Mouse (Mus musculus) hindbrain, embryonic 10.5 days (tissue): ENCODE results near the gene Wars2. TPM values are rescaled to one million over a fixed set of nuclear protein-coding genes. Genes with fewer than 3 reads are reported as not detected.

Experiments
- DNase-seq: peaks from one replicate; pipeline ENCODE4 v3.0.0-alpha.2; 2017; ENCODE audit warnings: low spot score
- H3K27ac ChIP-seq: fragments of 300-500 bp; sonication (generic); 2 replicates; pipeline ENCODE4 v1.5.1; 2016; ENCODE audit warnings: mild to moderate bottlenecking, moderate library complexity
- H3K27me3 ChIP-seq: fragments of 300-500 bp; sonication (generic); 2 replicates; pipeline ENCODE4 v1.6.1; 2016; ENCODE audit warnings: mild to moderate bottlenecking; ENCODE audit not compliant: poor library complexity, insufficient read depth, severe bottlenecking
- H3K36me3 ChIP-seq: fragments of 300-500 bp; sonication (generic); 2 replicates; pipeline ENCODE4 v1.6.1; 2016; ENCODE audit warnings: mild to moderate bottlenecking, moderate library complexity
- H3K4me1 ChIP-seq: fragments of 300-500 bp; sonication (generic); replicated peaks from 2 replicates; pipeline ENCODE4 v1.6.1; 2016; ENCODE audit warnings: mild to moderate bottlenecking
- H3K4me3 ChIP-seq: fragments of 300-500 bp; sonication (generic); 2 replicates; pipeline ENCODE4 v1.5.1; 2016; ENCODE audit warnings: mild to moderate bottlenecking, moderate library complexity
- H3K9me3 ChIP-seq: fragments of 300-500 bp; sonication (generic); 2 replicates; pipeline ENCODE4 v1.6.1; 2016; ENCODE audit warnings: mild to moderate bottlenecking, moderate library complexity
- WGBS: fragments of 180-500 bp; shearing (Covaris S2); methylation state at CpG from one replicate; pipeline ENCODE4 v1.1.7; 2016; 5-methylcytosine and 5-hydroxymethylcytosine counted together
- polyA plus RNA-seq: library from polyadenylated mRNA; unstranded; fragments of >200 nt; fragmentation: Nextera tagmentation; extraction: Ambion mirVana; gene quantifications from 2 replicates; pipeline ENCODE4 v1.2.1, GENCODE M21; 2016

Gene Wars2
- polyA plus RNA-seq, 1 experiment from 2014 or later: 9.2 TPM

GRCm38 (mm10) chr3:99211105-99211698 lies 70.3 kb downstream of the Wars2 start:
- Histone ChIP-seq H3K4me3 (no peak overlapping the region), H3K36me3 (peaks cover 7% of the 10 kb centered on the region), H3K27me3 (no peaks in the 10 kb centered on the region), H3K27ac (peak overlapping the region; percentile 29; the same call in 1 of the 2 replicates), H3K4me1 (peaks cover 9% of the 10 kb centered on the region; the same call in 1 of the 2 replicates), H3K9me3 (no peaks in the 10 kb centered on the region)
- DNase-seq: no peak
- WGBS: 62% methylated on average over 14 of the region's 14 CpGs

- H3K27me3 ChIP-seq: peaks cover 7% of the 10 kb centered on the region
- no peak for DNase-seq
- 88% methylated on average over 2 of the region's 2 CpGs for WGBS
- no peaks in the 10 kb centered on the region for H3K4me1 ChIP-seq
- H3K4me3 ChIP-seq: no peak overlapping the region
- H3K9me3 ChIP-seq: no peaks in the 10 kb centered on the region
- no peak overlapping the region for H3K27ac ChIP-seq
- H3K36me3 ChIP-seq: no peaks in the 10 kb centered on the region
Measured at GRCm38 (mm10) chr3:99227807-99228206, 86.9 kb downstream of the Wars2 start.

GRCm38 (mm10) chr3:99233393-99234318 lies 92.8 kb downstream of the Wars2 start:
- no peaks in the 10 kb centered on the region for H3K36me3 ChIP-seq
- DNase-seq: peak; percentile 73
- peaks cover 65% of the 10 kb centered on the region for H3K27me3 ChIP-seq
- 10% methylated on average over 20 of the region's 20 CpGs for WGBS
- H3K4me1 ChIP-seq: peaks cover 10% of the 10 kb centered on the region; the same call in 1 of the 2 replicates
- H3K27ac ChIP-seq: no peak overlapping the region
- H3K9me3 ChIP-seq: no peaks in the 10 kb centered on the region
- H3K4me3 ChIP-seq: peak overlapping the region; percentile 30

GRCm38 (mm10) chr3:99234319-99234869 lies 93.5 kb downstream of the Wars2 start:
- 3% methylated on average over 17 of the region's 17 CpGs for WGBS
- Histone ChIP-seq H3K27ac (no peak overlapping the region), H3K36me3 (no peaks in the 10 kb centered on the region), H3K4me1 (peaks cover 10% of the 10 kb centered on the region; the same call in 1 of the 2 replicates), H3K27me3 (peaks cover 72% of the 10 kb centered on the region), H3K9me3 (no peaks in the 10 kb centered on the region), H3K4me3 (peak overlapping the region; percentile 30)
- peak; percentile 50 for DNase-seq

GRCm38 (mm10) chr3:99235116-99235803 lies 94.4 kb downstream of the Wars2 start:
- WGBS: 1% methylated on average over 23 of the region's 23 CpGs
- Histone ChIP-seq H3K4me1 (peaks cover 10% of the 10 kb centered on the region), H3K4me3 (no peak overlapping the region), H3K9me3 (no peaks in the 10 kb centered on the region), H3K36me3 (no peaks in the 10 kb centered on the region), H3K27me3 (peaks cover 81% of the 10 kb centered on the region), H3K27ac (no peak overlapping the region)
- peak; percentile 49 for DNase-seq

GRCm38 (mm10) chr3:99235804-99236755 lies 95.2 kb downstream of the Wars2 start:
- H3K36me3 ChIP-seq: no peaks in the 10 kb centered on the region
- no peaks in the 10 kb centered on the region for H3K9me3 ChIP-seq
- H3K27me3 ChIP-seq: peaks cover 89% of the 10 kb centered on the region
- H3K27ac ChIP-seq: no peak overlapping the region
- peak; percentile 55 for DNase-seq
- peaks cover 15% of the 10 kb centered on the region for H3K4me1 ChIP-seq
- 3% methylated on average over 18 of the region's 18 CpGs for WGBS
- H3K4me3 ChIP-seq: no peak overlapping the region

- no peaks in the 10 kb centered on the region for H3K36me3 ChIP-seq
- H3K4me3 ChIP-seq: no peak overlapping the region
- H3K27ac ChIP-seq: no peak overlapping the region
- H3K4me1 ChIP-seq: peaks cover 20% of the 10 kb centered on the region
- no peaks in the 10 kb centered on the region for H3K9me3 ChIP-seq
- 6% methylated on average over 1 of the region's 1 CpGs for WGBS
- H3K27me3 ChIP-seq: peaks cover 100% of the 10 kb centered on the region
- DNase-seq: peak; percentile 36
Measured at GRCm38 (mm10) chr3:99238691-99239090, 97.8 kb downstream of the Wars2 start.

- no peak overlapping the region for H3K27ac ChIP-seq
- 1% methylated on average over 20 of the region's 20 CpGs for WGBS
- H3K36me3 ChIP-seq: no peaks in the 10 kb centered on the region
- peak; percentile 43 for DNase-seq
- no peak overlapping the region for H3K4me3 ChIP-seq
- no peaks in the 10 kb centered on the region for H3K9me3 ChIP-seq
- peaks cover 17% of the 10 kb centered on the region for H3K4me1 ChIP-seq
- peaks cover 100% of the 10 kb centered on the region for H3K27me3 ChIP-seq
Measured at GRCm38 (mm10) chr3:99239301-99240045, 98.6 kb downstream of the Wars2 start.

- Histone ChIP-seq H3K4me1 (peaks cover 11% of the 10 kb centered on the region), H3K36me3 (no peaks in the 10 kb centered on the region), H3K27ac (no peak within 1 kb of the TSS), H3K9me3 (no peaks in the 10 kb centered on the region), H3K4me3 (peak within 1 kb of the TSS; percentile 29), H3K27me3 (peaks cover 100% of the 10 kb centered on the region)
- no peak for DNase-seq
- under 1% methylated on average over 18 of the region's 20 CpGs for WGBS
Measured at GRCm38 (mm10) chr3:99240213-99240720, 99.4 kb downstream of the Wars2 start, which contains the start of gene Tbx15. TSS of gene Tbx15 (plus strand) at chr3:99240381.

GRCm38 (mm10) chr3:99240811-99241738 lies 100.2 kb downstream of the Wars2 start:
- peak; percentile 59 for DNase-seq
- Histone ChIP-seq H3K9me3 (no peaks in the 10 kb centered on the region), H3K27ac (no peak overlapping the region), H3K4me3 (peak overlapping the region; percentile 29), H3K4me1 (peaks cover 11% of the 10 kb centered on the region), H3K36me3 (no peaks in the 10 kb centered on the region), H3K27me3 (peaks cover 100% of the 10 kb centered on the region)
- under 1% methylated on average over 50 of the region's 50 CpGs for WGBS
